Mouse (Mus musculus) cerebellum, adult 2 months (tissue): Measurements from ENCODE around the gene Zfp804b.

Source experiments
- CTCF ChIP-seq: fragments of 200-500 bp; IDR thresholded peaks from 2 replicates; pipeline ENCODE4 v1.5.1; 2011; ENCODE audit warnings: low read depth, mild to moderate bottlenecking, control low read depth, low read length, moderate library complexity, borderline replicate concordance; ENCODE audit not compliant: insufficient read depth
- POLR2A ChIP-seq: fragments of 200-500 bp; IDR thresholded peaks from 2 replicates; pipeline ENCODE4 v1.6.1; 2011; ENCODE audit warnings: low read length, control low read depth, borderline replicate concordance; ENCODE audit not compliant: insufficient read depth

DNA sequence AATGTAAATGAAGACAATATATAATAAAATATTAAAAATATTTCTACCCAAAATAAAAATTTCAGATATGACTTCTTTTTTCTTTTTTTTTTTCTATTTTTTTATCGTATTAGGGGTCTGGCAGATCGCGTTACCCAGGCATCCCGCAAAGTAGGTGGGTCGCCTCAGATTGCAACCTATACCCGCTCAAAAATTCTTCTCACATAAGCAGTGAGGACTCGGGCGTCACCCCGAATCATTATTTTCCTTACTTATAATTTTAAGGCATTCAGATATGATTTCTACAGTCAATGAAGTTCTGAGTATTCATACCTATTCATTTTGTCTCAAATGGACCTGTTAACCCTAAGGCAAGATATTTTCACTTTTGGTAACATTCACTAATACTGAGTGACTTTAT, 167.0 kb downstream of the Zfp804b start:
- TF ChIP-seq CTCF (no peak), POLR2A (no peak)
